Mouse (Mus musculus): ENCODE results near the gene Plxdc1.

The Plxdc1 gene

DNA sequence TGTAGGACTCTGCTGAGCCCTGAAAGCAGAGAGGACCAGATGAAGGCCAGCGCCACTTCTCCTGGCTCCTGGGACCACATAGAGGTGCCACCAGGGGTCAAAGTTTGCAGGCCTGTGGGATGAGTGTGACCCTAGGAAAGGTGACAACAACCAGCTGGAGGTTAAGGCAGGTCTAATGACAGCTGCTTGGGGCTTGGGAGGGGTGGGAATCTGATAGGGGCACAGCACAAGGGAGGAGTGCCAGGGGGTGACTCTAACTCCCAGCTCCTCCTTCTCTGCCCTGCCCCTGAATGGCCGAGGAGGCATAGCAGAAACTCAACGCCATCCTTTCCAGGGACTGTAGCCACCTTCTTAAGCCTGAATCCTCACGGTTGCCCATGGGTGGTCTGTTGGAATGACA lies 30.6 kb upstream of the Plxdc1 start:
- in situ Hi-C loops (cut with MboI, MseI) = no loop called here

DNA sequence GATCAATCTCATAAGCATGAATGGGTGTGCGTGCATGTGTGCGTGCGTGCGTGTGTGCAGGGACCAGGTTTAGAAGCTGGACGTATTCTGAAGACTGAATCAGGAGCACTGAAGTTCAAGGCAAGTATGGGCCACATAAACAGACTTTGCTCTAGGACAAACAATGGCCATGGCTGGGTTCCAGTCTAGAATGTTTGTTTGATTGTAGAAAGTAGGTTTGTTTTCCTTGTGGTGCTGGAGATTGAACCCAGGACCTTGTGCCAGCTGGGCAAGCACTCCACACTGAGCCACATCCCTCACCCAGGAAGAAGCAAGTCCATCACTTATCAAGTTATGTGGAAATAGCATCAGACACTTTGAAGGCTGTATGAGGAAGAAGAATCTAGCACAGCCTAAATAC lies 29.9 kb upstream of the Plxdc1 start:
- in situ Hi-C loops (cut with MboI, MseI) = no loop called here

DNA sequence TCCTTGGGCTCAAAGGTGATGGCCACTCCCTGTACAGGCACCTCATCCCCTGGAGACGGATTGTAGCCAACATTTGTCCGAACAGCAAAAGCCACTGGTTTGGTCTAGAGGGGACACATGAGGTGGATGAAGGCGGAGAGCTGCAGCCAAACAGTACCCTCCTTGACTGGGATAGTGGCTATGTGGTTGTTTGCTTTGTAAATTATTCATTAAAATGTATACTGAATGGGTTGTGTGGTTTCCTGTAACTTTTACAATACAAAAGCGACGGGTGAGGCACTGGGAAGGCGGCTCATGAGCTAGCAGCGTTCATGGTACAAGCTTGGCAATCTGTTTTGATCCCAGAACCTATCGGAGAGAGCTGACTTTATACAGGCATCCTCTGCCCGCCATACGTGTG lies 26.6 kb upstream of the Plxdc1 start:
- in situ Hi-C loops (cut with MboI, MseI) = no loop called here

DNA sequence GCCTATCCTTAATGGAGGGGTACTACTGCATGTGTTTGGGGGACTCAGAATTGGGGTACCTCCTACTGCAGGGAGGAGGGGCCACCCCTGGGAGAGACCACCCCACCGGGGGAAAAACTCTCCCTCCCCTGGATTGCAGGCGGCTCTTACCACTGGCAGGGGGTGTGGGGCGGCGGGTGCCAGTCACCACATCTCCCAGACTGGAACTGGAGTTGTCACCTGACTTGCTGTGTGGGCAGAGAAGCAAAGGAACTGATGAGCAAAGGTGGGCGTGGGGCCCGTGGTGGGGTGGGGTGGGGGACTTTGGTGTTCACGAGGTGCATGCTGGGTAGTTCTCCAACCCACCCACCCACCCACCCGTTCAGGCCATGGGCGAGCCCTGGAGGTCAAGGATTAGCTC lies 25.5 kb upstream of the Plxdc1 start:
- in situ Hi-C loops (cut with MboI, MseI) = no loop called here

DNA sequence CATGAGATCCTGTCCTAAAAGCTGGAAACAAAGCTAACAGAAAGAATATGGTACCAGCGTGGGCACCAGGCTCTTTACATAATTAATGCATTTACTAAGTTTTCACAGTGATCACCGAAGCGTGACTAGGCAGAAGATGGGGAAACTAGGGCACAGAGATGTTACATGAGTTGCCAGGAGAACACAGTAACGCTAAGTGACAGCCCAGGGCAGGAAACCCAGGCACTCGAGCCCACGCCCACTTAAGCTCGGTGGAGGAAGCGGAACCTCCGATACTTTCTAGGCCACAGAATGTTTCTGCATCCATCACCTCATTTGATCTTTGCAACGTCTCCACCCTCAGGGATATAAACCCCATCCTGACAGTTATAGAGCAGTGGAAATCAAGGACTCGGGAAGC lies 21.8 kb upstream of the Plxdc1 start:
- in situ Hi-C loops (cut with MboI, MseI) = no loop called here

DNA sequence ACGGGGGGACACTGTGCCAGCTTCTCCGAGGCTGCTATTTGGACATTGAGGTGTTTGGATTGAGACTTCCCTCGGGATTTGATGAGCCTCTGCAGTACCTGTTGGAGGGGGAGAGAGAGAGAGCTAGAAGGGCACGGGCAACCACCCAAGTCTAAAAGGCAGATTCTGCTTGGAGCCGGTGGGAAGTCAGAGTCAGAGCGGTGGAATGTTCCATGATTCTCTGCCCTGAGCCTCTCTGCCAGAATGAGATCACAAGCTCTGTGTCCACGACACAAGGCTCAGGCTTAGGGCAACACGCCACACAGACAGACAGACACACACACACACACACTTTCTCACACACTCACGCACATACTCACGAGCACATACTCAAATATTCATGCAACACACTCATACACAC lies 19.4 kb upstream of the Plxdc1 start:
- in situ Hi-C loops (cut with MboI, MseI) = no loop called here

DNA sequence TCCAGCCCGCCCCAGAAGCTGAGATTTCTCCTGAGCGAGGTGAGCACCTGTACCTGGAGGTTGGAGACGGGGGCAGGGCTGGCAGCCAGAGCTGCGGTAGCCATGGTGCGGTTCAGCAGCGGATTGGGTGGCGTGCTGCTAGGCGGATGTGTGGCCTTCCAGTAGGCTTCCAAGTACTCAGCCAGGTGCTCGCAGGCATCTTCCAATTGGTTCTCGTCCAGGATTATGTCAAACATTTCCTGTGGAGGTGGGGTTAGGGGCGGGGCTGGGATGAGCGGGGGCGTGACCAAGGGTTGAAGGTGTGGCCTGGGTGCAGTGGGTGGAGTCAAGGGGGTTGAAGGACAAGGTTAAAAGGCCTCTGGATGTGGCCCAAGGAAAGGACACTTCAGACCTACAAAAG lies 18.8 kb upstream of the Plxdc1 start:
- in situ Hi-C loops (cut with MboI, MseI) = no loop called here

DNA sequence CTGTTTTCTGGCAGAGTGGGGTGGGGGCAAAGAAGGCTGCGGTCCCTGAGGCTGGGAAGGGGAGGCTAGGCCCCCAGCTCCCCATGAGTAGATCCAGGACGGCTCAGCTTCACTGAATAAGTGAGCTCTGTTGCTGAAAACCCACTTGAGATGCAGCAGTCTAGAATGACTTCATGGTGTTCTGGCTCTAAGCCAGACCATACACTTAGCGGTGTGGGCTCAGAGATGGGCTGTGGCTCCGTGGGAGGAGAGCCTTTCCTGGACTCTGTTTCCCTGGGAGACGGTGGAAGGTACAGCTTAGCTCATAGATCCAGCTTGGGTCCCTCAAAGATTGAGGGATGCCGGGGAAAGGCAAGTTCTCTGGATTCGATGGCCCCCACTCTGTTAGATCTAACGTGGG lies 17.9 kb upstream of the Plxdc1 start:
- in situ Hi-C loops (cut with MboI, MseI) = no loop called here

DNA sequence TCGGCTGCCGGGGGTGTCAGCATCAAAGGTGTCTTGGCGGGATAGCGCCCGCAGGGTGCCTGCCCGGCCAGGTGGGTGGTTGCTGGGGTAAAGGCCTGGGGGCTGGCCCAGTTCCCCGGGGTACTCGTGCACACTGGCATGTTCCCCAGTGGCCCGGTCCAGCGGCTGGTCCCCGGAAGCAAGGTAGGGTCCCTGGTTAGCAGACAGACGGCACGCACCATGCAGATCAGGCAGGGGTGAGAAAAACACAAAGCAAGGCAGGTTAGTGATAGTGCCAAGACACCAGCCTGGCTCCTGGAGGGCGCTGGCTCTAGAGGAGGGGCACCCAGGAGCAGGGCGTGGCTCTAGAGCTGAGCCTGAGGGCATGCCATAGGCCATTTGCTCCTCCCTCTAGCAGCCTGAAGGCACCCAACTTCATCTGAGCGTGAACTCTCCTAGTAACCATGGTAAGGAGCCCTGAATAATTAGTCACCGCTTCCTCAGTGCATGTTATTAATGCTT lies 17.0 kb upstream of the Plxdc1 start:
- in situ Hi-C loops (cut with MboI, MseI) = no loop called here

DNA sequence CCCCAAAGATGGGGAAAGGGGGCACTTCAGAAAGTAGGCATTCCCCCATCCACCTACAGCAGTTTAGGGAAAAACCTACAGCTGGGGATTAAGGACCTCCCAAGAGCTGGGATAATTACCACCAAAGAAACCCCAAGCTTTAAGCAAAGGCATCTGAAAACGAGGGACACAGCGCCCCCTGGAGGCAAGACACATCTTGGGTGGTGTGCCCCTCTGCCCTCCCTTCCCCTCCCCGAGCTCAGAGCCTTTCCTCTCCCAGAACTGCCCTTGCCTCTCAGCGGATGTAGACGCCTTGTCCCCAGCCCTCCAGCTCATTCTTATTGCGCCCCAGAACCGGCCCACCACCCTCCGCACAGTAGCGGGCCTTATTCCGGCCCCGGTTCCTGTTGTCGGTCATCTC lies 16.4 kb upstream of the Plxdc1 start:
- in situ Hi-C loops (cut with MboI, MseI) = no loop called here

DNA sequence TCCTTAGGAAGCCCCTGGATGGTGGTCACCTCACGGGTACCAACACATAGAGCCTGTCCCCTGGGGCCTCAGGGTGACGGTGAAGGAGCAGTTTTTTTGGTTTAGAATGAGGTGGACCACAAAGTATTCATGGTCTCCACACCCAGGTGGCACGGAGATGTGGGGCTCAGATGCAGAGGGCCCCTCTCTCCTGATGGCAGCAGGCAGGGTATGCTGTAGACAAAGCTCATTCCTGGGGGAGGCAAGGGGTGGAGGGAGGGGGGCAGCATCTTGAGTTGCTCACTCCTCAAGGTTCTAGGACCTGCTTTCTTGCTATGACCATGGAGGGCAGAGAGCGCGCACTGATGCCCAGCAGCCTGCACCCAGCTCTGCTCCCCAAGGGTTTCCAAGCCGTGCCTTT lies 15.7 kb upstream of the Plxdc1 start:
- in situ Hi-C loops (cut with MboI, MseI) = no loop called here

DNA sequence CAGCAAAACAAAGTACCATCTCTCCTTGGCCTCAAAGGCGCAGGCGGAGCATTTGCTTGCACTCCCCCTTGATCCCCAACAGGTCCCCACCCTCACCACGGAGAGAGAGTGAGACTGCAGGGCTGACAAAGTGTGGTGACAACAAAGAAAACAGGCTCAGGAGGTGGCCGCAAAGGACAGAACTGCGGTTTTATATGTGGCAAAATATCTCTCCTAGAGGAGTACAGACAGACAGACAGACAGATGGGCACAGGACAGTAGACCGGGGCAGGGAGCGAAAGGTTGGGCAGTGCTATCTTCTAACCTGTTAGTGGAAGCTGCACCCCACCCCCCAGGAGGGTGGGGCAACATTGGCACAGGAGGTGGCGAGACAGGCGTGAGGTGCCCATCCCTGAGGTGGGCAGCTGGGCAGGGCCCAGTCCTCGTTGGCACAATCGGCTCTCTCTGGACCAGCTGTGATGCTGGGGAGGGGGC lies 15.1 kb upstream of the Plxdc1 start:
- in situ Hi-C loops (cut with MboI, MseI) = no loop called here

DNA sequence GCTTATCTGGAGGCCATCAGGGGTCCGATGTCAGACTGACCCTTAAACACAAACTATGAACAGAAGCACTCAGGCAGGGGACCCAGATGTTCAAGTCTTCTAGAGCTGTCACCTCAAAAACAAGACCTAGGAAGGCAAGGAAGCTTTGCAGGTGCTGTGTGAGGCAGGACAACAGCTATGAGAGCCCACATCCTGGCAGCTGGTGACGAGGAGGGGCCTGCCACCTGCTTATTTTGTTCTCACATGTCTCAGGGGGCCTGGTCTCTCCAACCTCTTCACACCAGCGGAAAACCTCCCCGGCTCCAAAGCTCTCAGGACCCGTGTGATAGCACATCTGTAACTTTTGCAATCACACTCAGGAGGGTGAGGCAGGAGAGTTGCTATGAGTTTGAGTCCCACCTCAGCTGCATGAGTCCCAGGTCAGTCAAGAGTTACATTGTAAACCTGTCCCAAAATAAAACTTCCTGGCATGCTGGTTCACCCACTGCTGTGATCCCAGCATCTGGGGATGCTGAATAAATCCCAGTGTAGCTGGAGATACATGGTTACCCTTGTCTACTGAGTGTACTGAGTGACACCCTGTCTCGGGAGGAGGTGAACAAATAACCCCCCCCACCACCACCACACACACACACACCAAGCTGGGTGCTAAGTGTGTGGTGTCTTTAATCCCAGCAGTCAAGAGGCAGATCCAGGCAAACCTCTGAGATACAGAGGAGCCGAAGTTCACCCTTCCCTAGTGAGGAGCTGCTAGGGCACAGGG lies 14.3 kb upstream of the Plxdc1 start:
- in situ Hi-C loops (cut with MboI, MseI) = no loop called here

DNA sequence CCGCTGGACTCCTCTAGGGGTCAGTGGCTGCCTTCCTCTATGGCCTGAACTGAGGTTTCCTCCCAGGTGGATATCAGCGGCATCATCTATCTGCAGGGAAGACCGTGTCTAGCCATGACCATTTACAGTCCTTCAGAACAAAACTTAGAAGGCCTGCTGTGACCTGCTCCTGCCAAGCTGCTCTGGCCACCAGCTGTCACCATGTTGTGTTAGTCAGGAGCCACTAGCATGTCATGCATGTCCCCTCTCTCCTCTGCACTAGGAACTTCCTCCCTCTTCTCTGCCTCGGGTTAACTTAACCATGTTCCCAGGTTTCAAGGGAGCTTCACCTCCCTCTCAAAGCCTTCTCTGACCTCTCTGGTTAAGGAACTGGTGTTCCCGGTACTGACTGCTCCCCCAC lies 13.5 kb upstream of the Plxdc1 start:
- in situ Hi-C loops (cut with MboI, MseI) = no loop called here

DNA sequence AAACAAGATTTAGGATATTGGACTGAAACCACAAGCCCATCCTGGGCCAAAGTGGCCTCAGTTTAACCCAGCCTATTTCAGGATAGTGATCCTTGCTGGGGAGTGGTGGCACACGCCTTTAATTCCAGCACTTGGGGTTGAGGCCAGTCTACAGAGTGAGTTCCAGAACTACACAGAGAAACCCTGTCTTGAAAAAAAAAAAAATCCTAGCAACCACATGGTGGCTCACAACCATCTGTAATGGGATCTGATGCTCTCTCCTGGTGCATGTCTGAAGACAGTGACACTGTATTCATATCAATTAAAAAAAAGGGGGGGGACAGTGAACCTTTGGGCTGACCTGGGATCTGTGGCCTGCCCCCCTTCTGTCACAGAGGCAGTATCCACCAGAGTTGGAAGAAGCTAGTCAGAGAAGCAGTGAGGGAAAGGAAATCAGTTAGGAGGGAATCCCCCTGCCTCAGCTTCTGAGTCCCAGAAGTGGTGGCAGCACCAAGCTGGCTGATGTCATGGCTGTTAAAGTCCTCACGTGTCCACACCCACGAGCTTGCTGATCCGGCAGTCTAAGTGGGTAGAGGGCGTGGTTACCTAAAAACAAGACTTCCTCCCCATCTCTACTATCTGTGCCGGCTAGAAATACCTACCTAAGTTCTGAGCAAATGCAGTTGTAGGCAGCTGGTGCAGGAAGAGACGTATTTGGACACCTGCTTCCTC lies 12.8 kb upstream of the Plxdc1 start:
- in situ Hi-C loops (cut with MboI, MseI) = no loop called here

DNA sequence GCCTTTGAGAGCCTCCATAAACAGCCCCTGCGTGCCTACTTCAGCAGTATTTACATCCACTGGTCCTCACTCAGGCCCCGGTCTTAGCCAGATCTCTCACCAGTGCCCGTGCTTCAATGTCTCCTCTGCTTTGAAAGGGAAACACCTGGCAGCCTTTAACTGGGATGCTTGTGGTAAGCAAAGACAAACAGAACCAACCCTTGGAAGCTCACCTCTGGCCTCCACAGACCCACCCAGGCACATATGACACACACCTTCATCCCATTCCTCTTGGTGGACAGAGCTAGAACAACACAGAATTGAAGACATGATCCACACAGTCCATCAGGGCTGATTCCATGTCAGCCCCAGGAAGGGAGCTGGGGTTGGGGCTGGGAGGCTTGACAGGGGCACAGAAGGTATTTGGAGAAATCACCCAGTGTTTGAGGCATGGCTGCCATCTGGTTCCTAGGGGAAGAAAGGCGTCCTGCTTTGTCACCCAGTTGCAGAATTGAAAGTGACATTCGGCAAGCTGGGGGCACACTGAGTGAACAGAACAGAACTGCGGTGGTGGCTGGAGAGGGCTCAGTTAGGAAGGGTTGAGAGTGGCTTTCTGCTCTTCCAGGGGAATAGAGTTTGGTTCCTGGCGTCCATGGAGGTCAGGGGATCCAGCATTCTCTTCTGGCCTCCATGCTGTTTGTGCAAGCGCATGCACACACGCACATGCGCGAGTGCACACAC lies 12.0 kb upstream of the Plxdc1 start:
- in situ Hi-C loops (cut with MboI, MseI) = no loop called here

DNA sequence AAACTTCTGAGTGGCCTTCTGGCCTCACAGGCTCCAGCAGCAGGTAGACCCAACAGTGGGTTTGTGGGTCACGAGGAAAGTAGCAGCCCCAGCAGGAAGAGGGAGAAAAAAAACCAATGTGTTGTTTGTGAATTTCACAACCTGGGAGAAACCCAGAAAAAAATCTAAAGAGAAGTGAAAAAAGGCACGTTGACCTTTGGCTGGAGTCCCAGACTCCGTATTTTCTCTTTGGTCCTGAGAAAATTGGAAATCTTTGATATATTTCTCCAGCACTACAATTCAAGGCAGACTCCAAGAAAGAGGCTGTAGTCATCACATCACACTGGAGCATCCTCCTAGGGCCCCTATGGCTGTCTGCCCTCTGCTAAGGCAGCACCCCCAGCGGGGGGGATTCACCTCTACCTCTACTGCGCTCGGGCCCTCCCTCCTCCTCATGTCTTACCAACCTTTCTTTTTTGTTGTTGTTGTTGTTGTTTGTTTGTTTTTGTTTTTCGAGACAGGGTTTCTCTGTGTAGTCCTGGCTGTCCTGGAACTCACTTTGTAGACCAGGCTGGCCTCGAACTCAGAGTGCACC lies 11.2 kb upstream of the Plxdc1 start:
- in situ Hi-C loops (cut with MboI, MseI) = no loop called here

DNA sequence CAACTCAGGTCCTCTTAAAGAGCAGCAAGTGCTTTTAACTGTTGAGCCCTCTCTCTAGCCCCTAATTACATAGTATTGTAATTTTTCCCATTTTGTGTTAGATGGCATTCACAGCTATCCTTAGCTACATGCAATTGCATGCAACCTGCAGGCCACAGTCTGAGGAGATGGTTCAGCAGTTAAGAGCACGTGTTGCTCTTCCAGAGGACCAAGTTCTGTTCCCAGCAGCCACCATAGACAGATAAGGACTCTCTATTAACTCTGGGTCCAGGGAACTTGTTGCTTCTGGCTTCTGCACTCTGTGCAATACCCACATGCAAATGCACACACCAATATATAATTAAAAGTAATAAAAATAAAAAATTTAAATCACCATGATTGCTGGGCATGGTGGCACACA lies 10.4 kb upstream of the Plxdc1 start:
- in situ Hi-C loops (cut with MboI, MseI) = no loop called here

DNA sequence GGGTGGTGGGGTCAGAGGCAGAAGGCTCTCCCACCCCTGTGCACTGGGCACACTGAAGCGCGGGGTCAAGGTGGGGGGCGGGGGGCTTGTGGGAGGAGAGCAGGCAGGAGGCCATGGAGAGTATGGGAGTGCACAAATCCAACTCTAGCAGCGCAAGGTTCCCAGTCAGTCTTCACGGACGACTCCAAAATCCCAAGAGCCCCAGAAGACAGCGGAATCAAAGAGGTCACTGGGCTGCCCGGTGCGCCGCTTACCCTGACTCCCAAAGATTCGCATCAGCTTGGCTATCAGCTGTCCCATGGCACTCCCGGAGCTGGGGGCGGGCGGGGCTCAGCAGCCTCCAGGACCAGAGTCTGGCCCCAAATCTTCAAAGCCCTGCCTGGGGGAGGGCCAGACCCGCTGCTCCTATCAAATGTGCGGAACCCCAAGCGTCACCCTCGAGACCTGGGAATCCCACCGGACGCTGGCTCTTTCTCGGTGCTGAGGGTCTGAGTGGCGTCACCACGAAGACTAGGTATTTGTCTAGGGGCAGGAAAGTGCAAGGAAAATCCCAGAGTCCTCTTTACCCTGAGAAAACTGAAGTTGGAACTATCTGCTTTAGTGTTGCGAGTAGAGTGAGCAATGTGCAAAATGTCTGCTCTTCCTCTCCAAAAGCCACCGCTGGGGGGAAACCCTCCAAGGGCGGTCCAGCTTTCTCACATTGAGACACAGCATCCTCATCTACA lies 9.5 kb upstream of the Plxdc1 start, which contains the start of gene Arl5c:
Gene Arl5c, minus strand, starts transcription at position 618 of the 725 bp plus-strand sequence.
- in situ Hi-C loops (cut with MboI, MseI) = no loop called here

DNA sequence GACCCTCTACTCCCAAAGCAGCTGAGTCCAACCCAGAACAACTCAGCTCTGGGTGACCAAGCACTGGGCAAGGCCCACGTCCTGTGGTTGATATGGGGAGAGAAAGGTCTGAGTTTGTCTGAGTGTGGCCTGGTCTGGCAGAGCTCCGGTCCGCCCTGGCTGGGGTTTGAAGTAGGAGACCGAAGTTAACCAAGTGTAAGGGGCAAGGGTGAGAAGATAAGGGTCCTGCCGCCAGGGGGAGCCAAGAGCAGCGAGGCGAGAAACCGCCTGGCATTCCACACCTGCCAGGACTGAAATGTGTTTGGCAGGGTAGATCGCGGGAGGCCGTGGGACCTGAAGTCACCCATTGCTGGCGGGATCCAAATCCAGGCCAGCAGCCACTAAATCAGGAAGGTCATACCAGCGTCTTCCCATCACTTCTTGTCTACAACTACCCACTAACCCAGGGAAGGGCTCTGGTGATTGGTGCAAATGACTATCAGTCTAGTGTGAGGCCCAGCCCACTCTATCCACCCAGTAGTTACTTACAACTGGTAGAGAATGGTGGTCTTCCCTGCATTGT lies 8.4 kb upstream of the Plxdc1 start:
- in situ Hi-C loops (cut with MboI, MseI) = no loop called here

DNA sequence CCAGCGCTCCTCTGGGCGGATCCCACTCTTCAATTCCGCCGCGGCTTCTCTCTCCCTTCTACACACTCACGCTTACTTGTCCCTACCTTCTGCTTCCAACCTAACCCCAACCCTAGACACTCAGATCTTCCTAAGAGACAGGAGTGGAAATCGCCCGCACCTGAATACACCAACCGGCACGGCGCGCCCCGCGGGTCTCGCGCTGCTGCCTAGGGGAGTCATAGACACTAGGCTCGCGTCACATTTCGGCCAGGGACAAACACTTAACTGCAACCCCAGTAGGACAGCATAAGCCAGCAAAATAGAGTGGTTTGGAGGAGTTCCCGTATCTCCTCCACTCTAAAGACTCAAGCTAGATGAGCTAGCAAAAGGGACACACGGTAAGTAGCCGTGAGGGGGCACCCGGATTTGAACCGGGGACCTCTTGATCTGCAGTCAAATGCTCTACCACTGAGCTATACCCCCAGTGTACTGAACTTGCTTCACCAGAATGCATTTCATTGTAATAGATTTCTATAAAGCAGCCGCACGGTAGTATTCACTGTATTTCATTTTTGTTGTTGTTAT lies 2.4 kb upstream of the Plxdc1 start:
- in situ Hi-C loops (cut with MboI, MseI) = loop anchor here (5.0 to 10.0 kb wide), 4 partner anchors 51 to 194 kb away; partner anchors contain the start of gene Lasp1 (in 2 of the 2)

Data from T-helper 17 cell (primary cell).